Mouse (Mus musculus): ENCODE results near the gene Tiprl. TPM values are rescaled to one million over a fixed set of nuclear protein-coding genes. Genes with fewer than 3 reads are reported as not detected.

Tiprl gene
- total and polyA plus RNA-seq, 2 experiments from 2014 or later, result 27.0 to 144 TPM

- DNase-seq (ENCODE audit: low spot score) (no peak), ATAC-seq (ENCODE audit: low FRiP score) (no peak)
- H3K27me3 ChIP-seq (ENCODE audit: insufficient read depth, low read length), result no peaks in the 10 kb centered on the region
- no peak overlapping the region for H3K9ac ChIP-seq (replicated peaks; ENCODE audit: low read length, poor library complexity, severe bottlenecking)
- no peaks in the 10 kb centered on the region for H3K4me1 ChIP-seq (ENCODE audit: insufficient read depth, low read length)
- H3K4me2 ChIP-seq (ENCODE audit: low read depth, low read length, poor library complexity, severe bottlenecking), result peak overlapping the region; percentile 97
- H3K27ac ChIP-seq (ENCODE audit: low read depth, low read length), result no peak overlapping the region
- H3K36me3 ChIP-seq (ENCODE audit: insufficient read depth, low read length), result no peaks in the 10 kb centered on the region
- H3K4me3 ChIP-seq (ENCODE audit: low read depth, low read length), result peak overlapping the region; percentile 67
- TF ChIP-seq CTCF (IDR thresholded peaks at IDR 0.05), result no peak
- no peaks in the 10 kb centered on the region for H3K9me3 ChIP-seq (ENCODE audit: low read length)
- 22% methylated on average over 7 of the region's 7 CpGs for WGBS
Observed at GRCm38 (mm10) chr1:165193426-165193825, 43.4 kb downstream of the Tiprl start.

GRCm38 (mm10) chr1:165192714-165193264, 44.0 kb downstream of the Tiprl start:
- H3K4me1 ChIP-seq (ENCODE audit: insufficient read depth, low read length), result 0 out of 2 replicates have a peak, but pooled peaks cover 2% of the 10 kb centered on the region
- H3K4me3 ChIP-seq (ENCODE audit: low read depth, low read length), result no peak overlapping the region
- 83% methylated on average over 10 of the region's 10 CpGs for WGBS
- DNase-seq (ENCODE audit: low spot score) (no peak), ATAC-seq (ENCODE audit: low FRiP score) (no peak)
- no peaks in the 10 kb centered on the region for H3K9me3 ChIP-seq (ENCODE audit: low read length)
- no peak overlapping the region for H3K9ac ChIP-seq (replicated peaks; ENCODE audit: low read length, poor library complexity, severe bottlenecking)
- H3K27me3 ChIP-seq (ENCODE audit: insufficient read depth, low read length), result no peaks in the 10 kb centered on the region
- peak overlapping the region; percentile 97; the same call in 1 of the 2 replicates for H3K4me2 ChIP-seq (ENCODE audit: low read depth, low read length, poor library complexity, severe bottlenecking)
- TF ChIP-seq CTCF (IDR thresholded peaks at IDR 0.05), result no peak
- H3K36me3 ChIP-seq (ENCODE audit: insufficient read depth, low read length), result no peaks in the 10 kb centered on the region
- no peak overlapping the region for H3K27ac ChIP-seq (ENCODE audit: low read depth, low read length)

- DNase-seq (ENCODE audit: low spot score), result no peak
- Histone ChIP-seq H3K9ac (replicated peaks; ENCODE audit: low read length, poor library complexity, severe bottlenecking) (no peak overlapping the region), H3K4me3 (ENCODE audit: low read depth, low read length) (no peak overlapping the region), H3K4me1 (ENCODE audit: insufficient read depth, low read length) (0 out of 2 replicates have a peak, but pooled peaks cover 3% of the 10 kb centered on the region), H3K27ac (ENCODE audit: low read depth, low read length) (no peak overlapping the region), H3K27me3 (ENCODE audit: insufficient read depth, low read length) (no peaks in the 10 kb centered on the region), H3K4me2 (ENCODE audit: low read depth, low read length, poor library complexity, severe bottlenecking) (no peak overlapping the region), H3K36me3 (ENCODE audit: insufficient read depth, low read length) (no peaks in the 10 kb centered on the region), H3K9me3 (ENCODE audit: low read length) (no peaks in the 10 kb centered on the region)
- WGBS, result 87% methylated on average over 4 of the region's 4 CpGs
- ATAC-seq (ENCODE audit: low FRiP score), result no peak
- no peak for TF ChIP-seq CTCF (IDR thresholded peaks at IDR 0.05)
Observed at GRCm38 (mm10) chr1:165192102-165192501, 44.7 kb downstream of the Tiprl start.

- no peak overlapping the region for H3K27ac ChIP-seq (ENCODE audit: low read depth, low read length)
- no peak overlapping the region for H3K9ac ChIP-seq (replicated peaks; ENCODE audit: low read length, poor library complexity, severe bottlenecking)
- H3K4me1 ChIP-seq (ENCODE audit: insufficient read depth, low read length), result 0 out of 2 replicates have a peak, but pooled peaks cover 3% of the 10 kb centered on the region
- ATAC-seq (ENCODE audit: low FRiP score) (no peak), DNase-seq (ENCODE audit: low spot score) (peak; percentile 17)
- WGBS, result 46% methylated on average over 13 of the region's 13 CpGs
- no peak overlapping the region for H3K4me3 ChIP-seq (ENCODE audit: low read depth, low read length)
- H3K27me3 ChIP-seq (ENCODE audit: insufficient read depth, low read length), result no peaks in the 10 kb centered on the region
- H3K4me2 ChIP-seq (ENCODE audit: low read depth, low read length, poor library complexity, severe bottlenecking), result no peak overlapping the region
- no peaks in the 10 kb centered on the region for H3K9me3 ChIP-seq (ENCODE audit: low read length)
- no peaks in the 10 kb centered on the region for H3K36me3 ChIP-seq (ENCODE audit: insufficient read depth, low read length)
- no peak for TF ChIP-seq CTCF (IDR thresholded peaks at IDR 0.05)
Observed at GRCm38 (mm10) chr1:165191611-165192010, 45.2 kb downstream of the Tiprl start.

- ATAC-seq (ENCODE audit: low FRiP score), result no peak
- Histone ChIP-seq H3K4me1 (ENCODE audit: insufficient read depth, low read length) (0 out of 2 replicates have a peak, but pooled peaks cover 3% of the 10 kb centered on the region), H3K4me3 (ENCODE audit: low read depth, low read length) (no peak overlapping the region), H3K27me3 (ENCODE audit: insufficient read depth, low read length) (no peaks in the 10 kb centered on the region), H3K9me3 (ENCODE audit: low read length) (no peaks in the 10 kb centered on the region), H3K9ac (replicated peaks; ENCODE audit: low read length, poor library complexity, severe bottlenecking) (no peak overlapping the region), H3K27ac (ENCODE audit: low read depth, low read length) (no peak overlapping the region), H3K36me3 (ENCODE audit: insufficient read depth, low read length) (no peaks in the 10 kb centered on the region), H3K4me2 (ENCODE audit: low read depth, low read length, poor library complexity, severe bottlenecking) (no peak overlapping the region)
- no peak for TF ChIP-seq CTCF (IDR thresholded peaks at IDR 0.05)
- 88% methylated on average over 10 of the region's 10 CpGs for WGBS
- DNase-seq (ENCODE audit: low spot score), result no peak
Observed at GRCm38 (mm10) chr1:165190571-165191273, 46.1 kb downstream of the Tiprl start.

GRCm38 (mm10) chr1:165190068-165190467, 46.7 kb downstream of the Tiprl start:
- Histone ChIP-seq H3K27ac (ENCODE audit: low read depth, low read length) (no peak overlapping the region), H3K4me2 (ENCODE audit: low read depth, low read length, poor library complexity, severe bottlenecking) (no peak overlapping the region), H3K4me1 (ENCODE audit: insufficient read depth, low read length) (0 out of 2 replicates have a peak, but pooled peaks cover 3% of the 10 kb centered on the region), H3K36me3 (ENCODE audit: insufficient read depth, low read length) (no peaks in the 10 kb centered on the region), H3K9me3 (ENCODE audit: low read length) (no peaks in the 10 kb centered on the region), H3K27me3 (ENCODE audit: insufficient read depth, low read length) (no peaks in the 10 kb centered on the region), H3K4me3 (ENCODE audit: low read depth, low read length) (no peak overlapping the region), H3K9ac (replicated peaks; ENCODE audit: low read length, poor library complexity, severe bottlenecking) (no peak overlapping the region)
- WGBS, result 75% methylated on average over 6 of the region's 6 CpGs
- no peak for TF ChIP-seq CTCF (IDR thresholded peaks at IDR 0.05)
- ATAC-seq (ENCODE audit: low FRiP score), result no peak
- DNase-seq (ENCODE audit: low spot score), result no peak

Data from midbrain, postnatal 0 days (tissue).